Mouse (Mus musculus): ENCODE results near the gene Zfp667.
A peak's percentile ranks its signal among the peaks of the same experiment; 100 is the strongest.
"Not testable (repeated sequence)": the region's sequence is repeated elsewhere in the genome, so short reads cannot be mapped to it uniquely, and the experiment has no call there.

Gene Zfp667

DNA sequence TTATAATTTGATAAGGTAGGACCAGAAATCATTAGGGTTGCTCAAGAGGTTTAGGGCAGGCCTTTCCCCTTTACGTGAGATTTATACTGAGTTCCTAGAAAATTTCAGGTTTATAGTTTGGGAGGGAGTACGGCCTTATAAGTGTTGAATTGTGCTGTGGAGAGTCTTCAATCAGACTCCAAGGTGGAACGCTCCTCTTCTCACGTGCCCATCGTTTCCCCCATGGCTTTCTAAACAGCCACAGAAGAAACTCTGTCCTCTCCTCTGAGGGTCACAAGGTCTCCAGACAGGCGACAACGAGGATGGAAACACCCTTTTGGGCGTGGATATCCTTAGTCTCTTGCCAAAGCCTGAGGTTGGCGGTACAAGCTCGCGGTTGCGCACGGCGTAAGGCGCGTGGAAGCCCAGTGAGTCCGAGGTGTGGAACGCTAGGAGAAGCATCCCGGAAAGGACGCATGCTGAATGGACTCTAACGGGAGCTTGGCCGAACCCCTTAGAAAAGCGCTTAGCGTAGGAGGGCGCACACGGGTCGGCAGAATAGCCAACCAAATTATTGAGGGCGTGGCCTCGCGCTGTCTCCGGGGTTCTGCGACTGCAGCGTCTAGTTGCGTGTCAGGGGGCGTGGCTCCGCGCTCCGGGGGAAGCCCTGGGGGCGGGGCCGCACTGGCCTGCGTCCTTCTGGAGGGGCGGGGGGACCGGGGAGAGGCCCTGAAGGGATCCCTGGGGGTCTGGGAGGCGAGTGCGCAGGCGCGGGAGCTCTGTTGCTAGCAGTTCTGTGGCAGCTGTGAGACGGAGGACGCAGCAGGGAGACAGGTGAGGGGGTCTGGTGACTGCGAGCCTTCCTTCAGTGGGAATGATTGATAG, at the start of gene Zfp667:
Gene Zfp667 (plus strand): TSS at position 738 of the 864 bp plus-strand sequence.
- peak; percentile 91 for DNase-seq (ENCODE audit: low spot score)

DNA sequence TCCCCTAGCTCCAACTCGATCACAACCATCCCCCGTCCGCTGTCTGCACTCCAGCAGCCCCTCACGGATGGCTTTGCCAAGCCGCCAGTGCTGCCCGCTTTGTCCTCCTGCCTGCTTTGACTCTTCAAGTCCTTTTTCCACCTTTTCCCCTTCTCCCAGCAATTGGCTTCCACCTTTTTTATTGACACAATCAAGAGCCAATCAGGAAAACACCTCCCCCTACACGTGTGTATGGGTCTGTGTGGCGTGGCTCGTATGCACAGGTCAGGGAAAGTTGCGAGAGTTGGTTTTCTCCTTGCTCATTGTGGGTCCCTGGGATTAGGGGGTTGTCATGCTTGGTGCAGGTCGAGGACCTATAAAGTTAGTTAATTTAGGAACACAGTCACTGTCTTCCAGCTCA, 46.6 kb upstream of the Zfp667 start:
- no peak for DNase-seq (ENCODE audit: low spot score)

DNA sequence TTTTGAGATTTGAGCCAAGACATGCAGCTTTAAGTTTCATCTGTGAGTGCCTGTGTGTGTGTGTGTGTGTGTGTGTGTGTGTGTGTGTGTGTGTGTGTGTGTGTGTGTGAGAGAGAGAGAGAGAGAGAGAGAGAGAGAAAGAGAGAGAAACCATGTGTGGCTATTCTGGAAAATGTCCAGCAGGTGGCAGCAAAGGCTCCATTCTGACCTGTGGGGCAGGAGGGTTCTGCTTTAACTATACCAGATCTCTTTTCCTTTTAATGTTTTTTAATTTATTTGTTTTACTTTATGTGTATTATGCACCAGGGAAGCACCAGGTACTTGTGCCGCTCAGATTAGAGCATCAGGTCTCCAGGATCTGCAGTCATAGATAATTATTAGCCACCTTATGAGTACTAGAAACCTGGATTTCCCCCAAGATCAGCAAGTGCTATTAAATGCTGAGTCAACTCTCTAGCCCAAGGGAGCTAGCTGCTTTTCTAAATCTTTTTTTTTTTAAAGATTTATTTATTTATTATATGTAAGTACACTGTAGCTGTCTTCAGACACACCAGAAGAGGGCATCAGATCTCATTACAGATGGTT, 45.4 kb upstream of the Zfp667 start:
- peak; percentile 69 for DNase-seq (ENCODE audit: low spot score)

DNA sequence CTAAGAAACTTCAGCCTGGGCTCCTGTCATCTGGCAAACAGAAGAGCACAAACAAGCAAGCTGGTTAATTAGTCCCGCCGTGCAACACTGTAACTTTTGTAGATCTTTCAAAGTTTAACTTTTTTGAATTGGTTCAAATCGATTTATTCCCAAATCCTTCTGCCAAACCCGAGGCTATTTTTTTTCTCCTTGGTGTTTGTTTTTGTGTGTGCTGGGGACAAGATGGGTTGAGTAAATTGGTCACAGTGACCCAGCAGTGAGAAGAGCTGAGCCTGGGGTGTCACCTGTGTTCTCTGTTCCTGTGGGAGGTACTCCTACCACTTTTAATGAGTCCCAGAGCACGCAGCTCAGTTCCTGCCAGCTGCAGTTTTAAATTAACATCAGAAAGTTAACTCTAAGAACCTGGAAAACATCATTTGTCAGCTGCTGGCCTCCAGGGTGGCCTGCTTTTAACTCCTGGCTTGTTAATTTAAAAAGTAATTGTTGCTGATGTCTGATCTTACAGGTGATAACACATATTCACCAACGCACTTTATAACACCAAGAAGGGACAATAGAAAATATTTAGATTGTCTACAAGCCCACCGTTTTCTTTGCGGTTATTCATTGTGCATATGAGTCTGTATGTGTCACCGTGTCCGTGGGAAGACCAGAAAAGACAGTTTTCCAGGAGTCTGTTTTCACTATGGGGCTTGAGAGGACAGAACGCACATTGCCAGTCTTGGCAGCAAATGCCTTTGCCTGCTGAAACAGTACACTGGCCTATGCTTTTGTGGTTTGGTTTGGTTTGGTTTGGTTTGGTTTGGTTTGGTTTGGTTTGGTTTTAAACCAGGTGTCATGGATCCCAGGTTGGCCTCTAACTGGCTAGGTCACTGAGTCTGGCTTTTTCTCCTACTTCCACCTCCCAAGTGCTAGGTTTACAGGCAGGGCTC, 41.8 kb upstream of the Zfp667 start:
- no peak for DNase-seq (ENCODE audit: low spot score)

DNA sequence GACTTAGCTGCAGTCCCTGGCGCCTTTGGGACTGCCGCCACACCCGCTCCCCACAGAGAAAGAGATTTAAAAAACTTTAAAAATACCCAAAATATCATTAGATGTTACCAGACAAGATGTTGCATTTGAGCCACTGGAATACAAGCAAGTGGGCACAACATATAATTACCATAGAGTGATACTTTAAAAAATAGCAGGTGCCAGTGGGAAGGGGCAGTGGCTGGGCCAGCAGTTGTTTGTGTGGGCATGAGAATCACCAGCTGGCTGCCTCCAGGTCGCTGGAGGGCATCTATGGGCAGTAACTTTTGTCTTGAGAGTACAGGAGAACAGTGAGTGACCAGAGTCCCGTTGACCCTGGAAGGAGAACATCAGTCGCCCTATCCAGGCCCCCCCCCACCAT, 34.0 kb upstream of the Zfp667 start, which contains the start of gene Epp13:
Gene Epp13 (plus strand): TSS at position 301 of the 400 bp plus-strand sequence.
- DNase-seq (ENCODE audit: low spot score): no peak

DNA sequence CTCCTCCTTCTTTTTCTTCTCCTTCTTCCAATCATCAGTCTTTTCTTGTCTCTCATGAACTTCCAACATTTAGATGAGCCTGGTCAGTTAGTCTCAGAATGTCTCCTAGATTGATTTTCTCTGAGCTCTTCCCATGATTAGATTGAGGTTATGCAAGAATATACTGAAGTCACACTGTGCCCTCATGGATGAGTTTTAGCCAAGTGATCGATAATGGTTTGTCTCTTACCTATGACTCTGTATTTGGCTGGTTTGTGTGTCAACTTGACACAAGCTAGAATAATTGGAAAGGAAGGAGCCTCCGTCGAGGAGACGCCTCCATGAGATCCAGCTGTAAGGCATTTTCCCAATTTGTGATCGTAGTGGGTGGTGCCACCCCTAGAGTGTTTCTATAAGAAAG, 31.9 kb upstream of the Zfp667 start:
- no peak for DNase-seq (ENCODE audit: low spot score)

DNA sequence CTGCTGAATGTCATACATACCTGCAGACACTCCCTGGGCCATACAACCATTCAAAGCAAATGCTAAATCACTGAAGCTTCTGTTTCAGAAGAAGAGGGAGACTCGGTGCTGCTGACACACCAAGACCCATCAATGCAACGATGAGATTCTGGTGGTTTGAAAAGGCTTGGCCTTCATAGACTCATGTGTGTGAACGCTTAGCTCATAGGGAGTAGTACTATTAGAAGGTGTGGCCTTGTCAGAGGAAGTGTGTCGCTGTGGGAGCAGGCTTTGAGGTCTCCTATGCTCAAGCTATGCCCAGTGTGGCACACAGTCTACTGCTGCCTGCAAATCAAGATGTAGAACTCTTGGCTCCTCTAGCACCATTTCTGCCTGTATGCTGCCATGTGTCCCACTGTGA, 29.0 kb upstream of the Zfp667 start:
- DNase-seq (ENCODE audit: low spot score): no peak

DNA sequence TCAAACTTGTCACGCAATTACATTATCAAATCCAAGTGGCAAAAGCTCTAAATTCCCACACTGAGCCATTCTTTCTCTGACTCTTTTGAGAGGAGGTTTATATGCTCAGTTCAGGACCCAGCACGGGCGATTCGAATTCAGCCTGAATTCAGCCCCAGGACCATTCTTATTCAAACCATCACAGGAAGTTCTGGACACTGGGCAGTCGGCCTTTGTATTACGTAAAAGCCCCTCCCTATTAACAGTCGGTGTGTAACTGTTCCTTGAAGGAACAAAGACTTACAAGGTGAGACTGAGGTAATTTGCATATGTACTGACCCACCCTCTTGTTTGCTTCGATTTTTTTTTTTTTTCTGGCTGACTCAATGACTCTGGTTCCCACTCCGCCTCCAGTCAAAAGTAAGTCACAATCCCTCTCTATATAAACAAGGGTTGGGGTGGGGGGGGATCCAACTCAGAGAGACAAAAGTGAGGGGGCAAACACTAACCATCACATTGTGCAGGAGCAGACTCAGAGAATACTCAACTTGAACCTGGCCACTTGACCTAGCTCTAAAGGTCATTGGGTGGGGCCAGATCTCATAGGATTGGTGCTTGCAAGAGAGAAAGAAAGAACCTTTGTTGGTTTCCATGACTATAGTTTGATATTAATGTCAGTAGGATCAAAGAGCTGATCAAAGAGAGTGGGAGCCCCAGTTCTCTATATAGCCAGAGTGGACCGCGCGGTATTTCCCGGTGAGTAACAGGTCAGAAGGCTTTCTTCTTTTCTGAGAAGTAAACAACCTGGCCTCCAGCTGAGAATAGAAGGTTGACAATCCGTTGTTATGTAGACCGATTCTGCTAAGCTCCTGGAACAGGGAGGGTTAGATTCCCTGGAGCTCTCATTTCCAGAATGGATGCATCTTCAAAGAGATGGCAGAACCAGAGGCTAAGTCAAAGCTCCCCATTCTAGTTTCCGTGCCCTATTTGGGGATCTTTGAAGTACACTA, 27.9 kb upstream of the Zfp667 start:
- no peak for DNase-seq (ENCODE audit: low spot score)

DNA sequence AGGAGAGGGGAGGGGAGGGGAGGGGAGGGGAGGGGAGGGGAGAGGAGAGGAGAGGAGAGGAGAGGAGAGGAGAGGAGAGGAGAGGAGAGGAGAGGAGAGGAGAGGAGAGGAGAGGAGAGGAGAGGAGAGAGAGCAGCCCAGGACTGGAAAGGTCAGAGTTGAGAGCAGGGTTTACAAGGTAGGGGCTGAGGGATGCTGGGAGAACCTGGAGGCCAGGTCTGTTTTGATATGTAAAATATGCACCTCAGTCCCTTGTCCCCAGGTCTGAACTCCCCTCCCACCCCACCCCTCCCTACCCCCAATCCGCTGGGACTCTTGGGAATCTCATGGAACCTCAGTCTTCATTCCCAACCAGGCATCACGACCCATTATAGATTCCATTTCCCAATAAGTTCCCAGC, 26.4 kb upstream of the Zfp667 start:
- DNase-seq (ENCODE audit: low spot score): not testable (repeated sequence)

DNA sequence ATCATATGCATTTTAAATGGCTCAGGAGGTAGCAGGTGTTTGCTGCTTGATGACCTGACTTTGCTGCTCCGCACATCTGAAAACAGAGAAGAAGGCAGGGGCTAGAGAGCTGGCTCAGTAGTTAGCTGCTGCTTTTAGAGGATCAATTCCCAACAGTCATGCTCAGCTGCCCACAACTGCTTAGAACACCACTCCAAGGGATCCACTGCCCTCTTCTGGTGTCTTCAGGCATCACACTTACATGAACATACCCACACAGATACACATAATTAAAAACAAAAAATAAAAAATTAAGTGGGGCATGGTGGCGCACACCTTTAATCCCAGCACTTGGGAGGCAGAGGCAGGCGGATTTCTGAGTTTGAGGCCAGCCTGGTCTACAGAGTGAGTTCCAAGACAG, 24.3 kb upstream of the Zfp667 start:
- no peak for DNase-seq (ENCODE audit: low spot score)

DNA sequence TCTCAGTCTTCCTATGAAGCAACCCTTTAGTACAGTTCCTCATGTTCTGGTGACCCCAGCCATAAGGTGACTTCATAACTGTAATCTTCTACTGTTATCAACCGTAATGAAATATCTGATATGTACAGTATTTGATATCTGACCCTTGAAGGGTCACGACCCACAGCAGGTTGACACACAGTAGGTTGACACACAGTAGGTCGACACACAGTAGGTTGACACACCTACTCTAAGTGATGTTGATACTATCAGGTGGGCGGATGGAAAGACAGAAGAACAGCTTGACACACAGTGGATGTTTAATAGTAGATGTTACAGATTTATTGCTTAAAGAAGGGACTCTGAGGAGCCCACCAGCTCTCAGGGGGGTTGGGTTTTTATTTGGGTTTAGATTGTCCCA, 23.4 kb upstream of the Zfp667 start:
- no peak for DNase-seq (ENCODE audit: low spot score)

DNA sequence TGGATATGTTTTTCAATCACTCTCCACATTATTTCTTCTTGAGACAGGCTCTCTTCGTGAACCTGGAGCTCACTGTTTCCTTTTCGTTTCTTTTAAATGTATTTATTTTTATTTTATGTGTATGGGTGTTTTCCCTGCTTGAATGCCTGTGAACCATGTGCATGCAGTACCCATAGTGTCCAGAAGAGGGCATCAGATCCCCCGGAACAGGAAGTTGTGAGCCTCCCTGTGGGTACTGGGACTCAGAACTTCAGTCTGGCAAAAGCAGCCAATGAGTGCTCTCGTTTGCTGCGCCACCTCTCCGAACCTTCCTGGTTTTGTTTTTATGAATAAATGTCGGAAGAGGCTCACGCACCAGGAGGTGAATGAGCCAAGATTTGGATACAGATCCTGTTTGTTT, 20.7 kb upstream of the Zfp667 start:
- no peak for DNase-seq (ENCODE audit: low spot score)

DNA sequence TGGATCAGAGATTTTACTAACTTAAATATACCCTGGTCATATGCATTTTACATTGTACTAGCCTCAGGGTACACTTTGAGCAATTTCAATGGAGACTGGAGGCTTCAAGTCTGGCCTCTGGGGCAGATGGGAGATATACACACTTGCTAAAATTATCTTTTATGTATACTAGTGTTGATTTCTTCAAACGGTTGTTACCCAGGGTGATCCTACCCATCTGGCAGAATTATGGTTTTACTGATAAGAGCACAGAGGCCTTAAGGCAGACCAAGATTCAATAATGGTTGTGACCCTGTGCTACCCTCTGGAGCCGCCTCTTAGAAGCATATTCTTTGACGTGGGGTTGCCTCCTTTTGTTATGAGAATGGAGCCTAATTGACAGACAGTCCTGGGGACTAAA, 8.5 kb upstream of the Zfp667 start:
- DNase-seq (ENCODE audit: low spot score): no peak

DNA sequence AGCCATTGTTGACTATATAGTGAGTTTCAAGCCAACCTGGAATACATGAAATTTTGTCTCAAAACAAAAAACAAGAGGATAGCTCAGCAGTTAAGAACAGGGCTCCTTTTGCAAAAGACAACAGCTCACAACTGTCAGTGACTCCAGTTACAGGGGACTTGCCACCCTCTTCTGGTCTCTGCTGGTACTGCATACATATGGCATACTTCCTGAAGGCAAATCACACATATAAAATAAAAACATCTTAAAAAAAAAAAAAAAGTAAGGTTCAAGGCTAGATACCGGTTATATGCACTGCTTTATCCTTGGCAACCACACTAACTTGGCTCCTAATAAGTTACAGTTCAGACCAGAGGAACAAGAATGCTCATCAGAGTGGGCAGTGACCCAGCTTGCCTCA, 3.6 kb upstream of the Zfp667 start:
- peak; percentile 88 for DNase-seq (ENCODE audit: low spot score)

DNA sequence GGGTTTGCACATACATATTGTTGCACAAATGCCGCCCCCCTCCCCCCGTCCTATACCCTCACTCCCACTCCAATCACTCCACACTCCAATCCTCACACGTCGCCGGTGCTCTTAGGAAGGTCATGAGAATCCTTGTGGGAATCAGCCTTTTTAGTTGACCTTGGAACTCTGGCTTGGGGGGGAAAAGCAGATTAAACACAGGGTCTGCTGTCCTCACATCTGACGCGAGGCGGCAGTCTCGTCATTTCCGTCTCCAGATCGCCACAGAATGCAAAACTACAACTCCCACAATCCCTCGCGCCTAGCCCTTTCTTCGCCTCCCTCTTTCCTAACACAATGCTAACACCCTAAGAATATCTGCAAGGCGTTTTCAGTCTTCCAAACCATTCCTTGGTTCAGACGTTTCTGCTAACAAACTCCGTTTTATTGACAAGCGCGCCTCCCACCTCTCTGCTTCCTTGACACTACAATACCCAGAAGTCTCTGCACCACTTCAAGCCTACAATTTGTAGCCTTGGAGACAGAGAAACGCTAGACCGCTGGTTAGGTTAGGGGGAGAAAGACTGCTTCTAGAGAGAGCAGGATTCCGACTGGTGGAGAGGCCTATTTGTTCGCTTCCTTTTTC, 2.8 kb upstream of the Zfp667 start:
- peak; percentile 87 for DNase-seq (ENCODE audit: low spot score)

DNA sequence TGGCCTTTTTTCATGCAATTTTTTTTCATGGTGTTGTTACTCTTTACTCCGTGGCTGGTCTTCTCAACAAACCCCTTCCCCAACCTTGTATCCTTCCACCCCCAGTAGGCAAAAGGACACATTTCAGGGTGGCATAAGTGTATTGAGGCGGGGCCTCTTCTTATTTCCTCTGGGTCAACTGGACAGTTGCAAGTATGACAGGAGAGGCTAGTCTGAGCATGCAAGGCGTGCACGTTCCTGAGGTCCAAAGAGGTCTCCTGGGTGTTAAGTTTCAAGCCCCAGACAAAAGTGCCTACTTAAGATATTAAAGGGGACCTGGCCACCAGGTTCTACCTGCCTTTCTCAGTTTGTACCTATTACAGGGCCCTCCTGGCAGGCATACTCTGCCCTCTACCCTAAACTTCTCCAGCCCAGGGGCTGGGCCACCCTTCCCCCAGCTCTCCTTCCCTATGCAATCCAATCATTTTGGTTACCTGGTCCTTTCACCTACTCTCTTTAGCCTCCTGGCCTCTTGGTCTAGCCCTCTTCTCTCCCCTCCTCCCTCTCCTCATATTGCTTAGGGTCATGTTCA, 1.9 kb upstream of the Zfp667 start:
- no peak for DNase-seq (ENCODE audit: low spot score)

DNA sequence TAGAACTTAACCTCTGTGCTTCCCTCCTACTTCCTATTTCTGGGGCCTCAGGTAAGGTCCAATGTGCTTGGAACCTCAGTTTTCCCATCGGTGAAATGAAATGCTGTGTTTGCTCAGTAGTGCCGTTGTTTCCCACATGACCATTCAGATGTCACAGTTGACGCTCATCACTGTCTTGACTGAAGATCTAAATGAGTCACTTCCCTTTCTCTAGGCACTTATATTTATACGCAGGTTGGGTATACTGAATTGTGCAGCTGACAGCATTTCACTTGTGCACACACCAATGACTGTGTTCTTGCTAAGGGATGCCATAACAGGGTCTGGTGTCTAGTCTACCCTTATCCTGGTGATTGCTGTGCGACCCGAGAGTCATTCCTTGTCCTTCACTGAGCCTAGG, 1.0 kb upstream of the Zfp667 start:
- DNase-seq (ENCODE audit: low spot score): no peak

DNA sequence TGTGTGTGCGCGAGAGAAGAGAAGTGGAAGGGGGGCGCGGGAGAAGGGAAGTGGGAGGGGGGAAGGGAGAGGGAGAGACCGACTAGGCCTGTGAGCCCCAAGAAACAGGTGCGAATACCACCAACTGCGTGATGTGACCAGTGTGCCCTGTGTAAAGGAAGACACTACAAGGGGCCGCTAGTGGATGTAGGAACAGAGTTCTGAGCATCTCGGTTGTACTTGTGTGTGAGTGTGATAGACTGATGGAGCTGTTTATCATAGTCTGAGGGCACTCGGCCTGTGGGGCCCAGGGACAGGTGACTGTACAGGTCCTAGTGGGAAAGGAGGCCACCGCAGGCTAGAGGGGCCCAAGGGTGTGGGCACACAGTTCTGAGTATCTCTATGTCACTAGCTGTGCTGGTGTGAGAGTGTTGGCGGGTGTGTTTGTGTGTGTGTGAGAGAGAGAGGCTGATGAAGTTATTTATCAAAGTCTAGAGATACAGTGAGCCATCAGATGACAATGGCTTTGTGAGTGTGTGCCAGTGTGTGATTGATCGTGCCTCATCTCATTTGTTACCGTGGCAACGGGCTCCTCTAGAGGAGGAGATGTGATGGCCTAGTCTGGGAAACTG, 647 bp downstream of the Zfp667 start:
- no peak for DNase-seq (ENCODE audit: low spot score)

DNA sequence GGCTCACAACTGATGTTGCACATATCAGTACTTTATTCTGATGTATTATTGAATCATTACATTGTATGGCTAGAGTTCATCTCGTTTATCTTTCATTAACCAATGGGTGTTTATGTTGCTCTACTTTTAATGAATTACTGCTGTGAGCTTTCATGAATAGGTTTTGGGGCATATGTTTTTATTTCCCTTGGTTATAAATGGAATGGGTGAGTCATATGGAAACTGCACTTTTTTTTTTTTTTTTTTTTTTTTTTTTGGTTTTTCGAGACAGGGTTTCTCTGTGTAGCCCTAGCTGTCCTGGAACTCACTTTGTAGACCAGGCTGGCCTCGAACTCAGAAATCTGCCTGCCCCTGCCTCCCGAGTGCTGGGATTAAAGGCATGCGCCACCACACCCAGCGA, 4.7 kb downstream of the Zfp667 start:
- not testable (repeated sequence) for DNase-seq (ENCODE audit: low spot score)

DNA sequence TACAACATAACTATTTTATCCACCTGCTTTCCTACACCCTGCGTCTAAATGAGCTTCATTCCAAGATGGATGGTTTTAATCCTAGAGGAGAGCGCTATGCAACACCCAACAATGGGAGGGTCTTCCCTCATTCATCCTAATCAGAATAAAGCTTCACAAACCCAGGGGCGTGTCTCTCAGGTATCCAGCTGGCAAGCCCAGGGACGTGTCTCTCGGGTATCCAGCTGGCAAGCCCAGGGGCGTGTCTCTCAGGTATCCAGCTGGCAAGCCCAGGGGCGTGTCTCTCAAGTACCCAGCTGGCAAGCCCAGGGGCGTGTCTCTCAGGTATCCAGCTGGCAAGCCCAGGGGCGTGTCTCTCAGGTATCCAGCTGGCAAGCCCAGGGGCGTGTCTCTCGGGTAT, 14.4 kb downstream of the Zfp667 start:
- DNase-seq (ENCODE audit: low spot score): not testable (repeated sequence)
